Mouse (Mus musculus): ENCODE measurements at regions not wholly inside any gene's neighbourhood (a gene's known extent, or its start where the extent isn't known, plus 50 kb on each side); places are given as distances from the start of the nearest gene placed in this dataset.

- TF ChIP-seq CTCF (IDR thresholded peaks at IDR 0.05; ENCODE audit: borderline replicate concordance, extremely low read depth, insufficient read depth, insufficient read length): no peak
- TF ChIP-seq POLR2A (IDR thresholded peaks at IDR 0.05; ENCODE audit: borderline replicate concordance, extremely low read depth, insufficient read depth, insufficient read length, poor library complexity, severe bottlenecking): no peak
Measured at GRCm38 (mm10) chr16:46848755-46849154, 350.4 kb upstream of the Nectin3 start.

Measured in brain, embryonic 14.5 days (tissue).